Mouse (Mus musculus): ENCODE data around the gene Ntpcr.

DNA sequence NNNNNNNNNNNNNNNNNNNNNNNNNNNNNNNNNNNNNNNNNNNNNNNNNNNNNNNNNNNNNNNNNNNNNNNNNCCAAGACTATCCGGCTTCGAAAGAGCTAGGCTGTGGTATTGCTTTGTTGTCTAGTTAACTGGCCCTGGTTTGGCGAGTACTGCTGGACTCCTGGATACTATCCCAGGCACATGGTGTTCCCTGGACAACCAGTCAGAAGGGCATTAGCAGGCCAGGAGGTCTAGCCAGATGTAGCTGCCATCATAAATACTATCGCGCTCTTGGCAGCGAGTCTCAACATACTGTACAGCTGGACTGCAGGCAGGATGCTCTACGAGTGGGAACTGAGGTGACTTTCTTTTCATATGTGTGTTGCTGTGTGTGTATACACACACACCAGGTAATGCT, 7.1 kb upstream of the Ntpcr start:
- no peak for TF ChIP-seq CTCF (IDR thresholded peaks at IDR 0.05; ENCODE audit: borderline replicate concordance, extremely low read depth, insufficient read depth, insufficient read length)
- TF ChIP-seq POLR2A (IDR thresholded peaks at IDR 0.05; ENCODE audit: borderline replicate concordance, extremely low read depth, insufficient read depth, insufficient read length, poor library complexity, severe bottlenecking): no peak

Measured in brain, embryonic 14.5 days (tissue).